Mouse (Mus musculus): ENCODE data around the gene Gm13278. TPM values are rescaled to one million over a fixed set of nuclear protein-coding genes. Genes with fewer than 3 reads are reported as not detected.
A peak's percentile ranks its signal among the peaks of the same experiment; 100 is the strongest.
"Not testable (repeated sequence)": the region's sequence is repeated elsewhere in the genome, so short reads cannot be mapped to it uniquely, and the experiment has no call there.

Gene Gm13278
- total RNA-seq, 1 experiment from 2014 or later = not detected

DNA sequence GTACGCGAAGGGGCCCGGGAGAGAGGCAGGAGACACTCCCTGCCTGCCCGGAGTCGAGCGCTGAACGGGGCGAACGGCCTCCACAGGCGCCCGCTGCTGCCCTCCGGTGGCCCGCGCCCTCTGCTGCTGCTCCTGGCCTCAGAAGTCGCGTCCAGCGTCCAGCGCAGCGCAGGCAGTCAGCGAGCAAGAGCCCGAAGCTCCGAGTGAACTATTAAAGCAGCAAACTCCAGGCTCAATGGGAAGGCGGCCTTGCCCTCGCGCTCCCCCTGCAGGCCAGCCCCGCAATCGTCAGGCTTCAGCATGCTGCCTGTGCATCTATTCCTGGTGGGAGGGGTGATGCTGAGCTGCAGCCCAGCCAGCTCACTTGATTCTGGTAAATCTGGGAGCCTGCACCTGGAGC is 5.9 kb upstream of the Gm13278 start, which contains the start of gene Gm13276:
Gene Gm13276 (plus strand): TSS at position 301 of the 400 bp plus-strand sequence.
- not testable (repeated sequence) for ATAC-seq (replicated peaks; ENCODE audit: low read depth, poor library complexity, severe bottlenecking)

DNA sequence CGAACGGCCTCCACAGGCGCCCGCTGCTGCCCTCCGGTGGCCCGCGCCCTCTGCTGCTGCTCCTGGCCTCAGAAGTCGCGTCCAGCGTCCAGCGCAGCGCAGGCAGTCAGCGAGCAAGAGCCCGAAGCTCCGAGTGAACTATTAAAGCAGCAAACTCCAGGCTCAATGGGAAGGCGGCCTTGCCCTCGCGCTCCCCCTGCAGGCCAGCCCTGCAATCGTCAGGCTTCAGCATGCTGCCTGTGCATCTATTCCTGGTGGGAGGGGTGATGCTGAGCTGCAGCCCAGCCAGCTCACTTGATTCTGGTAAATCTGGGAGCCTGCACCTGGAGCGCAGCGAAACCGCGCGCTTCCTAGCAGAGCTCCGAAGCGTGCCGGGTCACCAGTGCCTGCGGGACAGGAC is 2.9 kb upstream of the Gm13278 start, which contains the start of gene Gm13277:
Gene Gm13277 (plus strand): TSS at position 231 of the 400 bp plus-strand sequence.
- not testable (repeated sequence) for ATAC-seq (replicated peaks; ENCODE audit: low read depth, poor library complexity, severe bottlenecking)

DNA sequence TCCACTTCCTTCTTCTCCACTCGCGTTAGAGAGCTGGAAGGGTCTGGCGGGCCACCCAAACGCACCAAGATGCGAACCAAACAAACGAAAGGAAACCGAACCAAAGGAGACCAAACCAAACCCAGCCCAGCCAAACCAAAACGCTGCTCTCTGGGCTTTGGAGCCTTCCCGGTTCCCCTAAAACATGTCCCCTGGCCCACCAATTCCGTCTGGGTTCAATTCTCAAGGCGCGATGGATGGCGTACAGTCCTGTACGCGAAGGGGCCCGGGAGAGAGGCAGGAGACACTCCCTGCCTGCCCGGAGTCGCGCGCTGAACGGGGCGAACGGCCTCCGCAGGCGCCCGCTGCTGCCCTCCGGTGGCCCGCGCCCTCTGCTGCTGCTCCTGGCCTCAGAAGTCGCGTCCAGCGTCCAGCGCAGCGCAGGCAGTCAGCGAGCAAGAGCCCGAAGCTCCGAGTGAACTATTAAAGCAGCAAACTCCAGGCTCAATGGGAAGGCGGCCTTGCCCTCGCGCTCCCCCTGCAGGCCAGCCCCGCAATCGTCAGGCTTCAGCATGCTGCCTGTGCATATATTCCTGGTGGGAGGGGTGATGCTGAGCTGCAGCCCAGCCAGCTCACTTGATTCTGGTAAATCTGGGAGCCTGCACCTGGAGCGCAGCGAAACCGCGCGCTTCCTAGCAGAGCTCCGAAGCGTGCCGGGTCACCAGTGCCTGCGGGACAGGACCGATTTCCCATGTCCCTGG is 2.8 kb downstream of the Gm13278 start, which contains the start of gene Gm13275:
Gene Gm13275 (plus strand): TSS at position 552 of the 740 bp plus-strand sequence.
- not testable (repeated sequence) for ATAC-seq (replicated peaks; ENCODE audit: low read depth, poor library complexity, severe bottlenecking)

DNA sequence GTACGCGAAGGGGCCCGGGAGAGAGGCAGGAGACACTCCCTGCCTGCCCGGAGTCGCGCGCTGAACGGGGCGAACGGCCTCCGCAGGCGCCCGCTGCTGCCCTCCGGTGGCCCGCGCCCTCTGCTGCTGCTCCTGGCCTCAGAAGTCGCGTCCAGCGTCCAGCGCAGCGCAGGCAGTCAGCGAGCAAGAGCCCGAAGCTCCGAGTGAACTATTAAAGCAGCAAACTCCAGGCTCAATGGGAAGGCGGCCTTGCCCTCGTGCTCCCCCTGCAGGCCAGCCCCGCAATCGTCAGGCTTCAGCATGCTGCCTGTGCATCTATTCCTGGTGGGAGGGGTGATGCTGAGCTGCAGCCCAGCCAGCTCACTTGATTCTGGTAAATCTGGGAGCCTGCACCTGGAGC is 5.7 kb downstream of the Gm13278 start, which contains the start of gene Gm13279:
Gene Gm13279 (plus strand): TSS at position 301 of the 400 bp plus-strand sequence.
- not testable (repeated sequence) for ATAC-seq (replicated peaks; ENCODE audit: low read depth, poor library complexity, severe bottlenecking)

DNA sequence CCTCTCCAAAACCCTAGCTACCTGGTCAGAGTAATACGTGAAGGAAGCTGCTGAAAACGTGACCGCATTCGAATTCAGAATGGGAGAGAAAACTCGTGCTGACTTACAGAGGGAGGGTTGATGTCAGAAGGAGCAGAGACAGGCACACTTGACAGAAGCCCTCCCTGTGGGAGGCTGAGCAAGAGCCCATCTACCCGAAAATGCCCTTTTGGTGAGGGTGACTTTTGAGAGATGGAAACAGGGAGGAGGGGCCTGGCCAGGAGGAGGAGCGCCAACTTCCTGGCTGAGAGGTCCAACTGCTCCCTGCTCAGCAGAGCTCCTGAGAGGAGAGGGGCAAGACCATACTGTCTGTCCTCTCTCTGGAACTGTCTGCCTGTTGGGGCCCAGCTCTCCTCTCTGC is 8.0 kb downstream of the Gm13278 start, which contains the start of gene Gm13285:
Gene Gm13285 (plus strand): TSS at position 301 of the 400 bp plus-strand sequence.
- ATAC-seq (replicated peaks; ENCODE audit: low read depth, poor library complexity, severe bottlenecking) = not testable (repeated sequence)

DNA sequence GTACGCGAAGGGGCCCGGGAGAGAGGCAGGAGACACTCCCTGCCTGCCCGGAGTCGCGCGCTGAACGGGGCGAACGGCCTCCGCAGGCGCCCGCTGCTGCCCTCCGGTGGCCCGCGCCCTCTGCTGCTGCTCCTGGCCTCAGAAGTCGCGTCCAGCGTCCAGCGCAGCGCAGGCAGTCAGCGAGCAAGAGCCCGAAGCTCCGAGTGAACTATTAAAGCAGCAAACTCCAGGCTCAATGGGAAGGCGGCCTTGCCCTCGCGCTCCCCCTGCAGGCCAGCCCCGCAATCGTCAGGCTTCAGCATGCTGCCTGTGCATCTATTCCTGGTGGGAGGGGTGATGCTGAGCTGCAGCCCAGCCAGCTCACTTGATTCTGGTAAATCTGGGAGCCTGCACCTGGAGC is 11.6 kb downstream of the Gm13278 start, which contains the start of gene Gm13287:
Gene Gm13287 (plus strand): TSS at position 301 of the 400 bp plus-strand sequence.
- ATAC-seq (replicated peaks; ENCODE audit: low read depth, poor library complexity, severe bottlenecking) = not testable (repeated sequence)

DNA sequence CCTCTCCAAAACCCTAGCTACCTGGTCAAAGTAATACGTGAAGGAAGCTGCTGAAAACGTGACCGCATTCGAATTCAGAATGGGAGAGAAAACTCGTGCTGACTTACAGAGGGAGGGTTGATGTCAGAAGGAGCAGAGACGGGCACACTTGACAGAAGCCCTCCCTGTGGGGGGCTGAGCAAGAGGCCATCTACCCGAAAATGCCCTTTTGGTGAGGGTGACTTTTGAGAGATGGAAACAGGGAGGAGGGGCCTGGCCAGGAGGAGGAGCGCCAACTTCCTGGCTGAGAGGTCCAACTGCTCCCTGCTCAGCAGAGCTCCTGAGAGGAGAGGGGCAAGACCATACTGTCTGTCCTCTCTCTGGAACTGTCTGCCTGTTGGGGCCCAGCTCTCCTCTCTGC is 13.9 kb downstream of the Gm13278 start, which contains the start of gene Gm13288:
Gene Gm13288 (plus strand): TSS at position 301 of the 400 bp plus-strand sequence.
- not testable (repeated sequence) for ATAC-seq (replicated peaks; ENCODE audit: low read depth, poor library complexity, severe bottlenecking)

DNA sequence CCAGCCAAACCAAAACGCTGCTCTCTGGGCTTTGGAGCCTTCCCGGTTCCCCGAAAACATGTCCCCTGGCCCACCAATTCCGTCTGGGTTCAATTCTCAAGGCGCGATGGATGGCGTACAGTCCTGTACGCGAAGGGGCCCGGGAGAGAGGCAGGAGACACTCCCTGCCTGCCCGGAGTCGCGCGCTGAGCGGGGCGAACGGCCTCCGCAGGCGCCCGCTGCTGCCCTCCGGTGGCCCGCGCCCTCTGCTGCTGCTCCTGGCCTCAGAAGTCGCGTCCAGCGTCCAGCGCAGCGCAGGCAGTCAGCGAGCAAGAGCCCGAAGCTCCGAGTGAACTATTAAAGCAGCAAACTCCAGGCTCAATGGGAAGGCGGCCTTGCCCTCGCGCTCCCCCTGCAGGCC is 14.4 kb downstream of the Gm13278 start:
- not testable (repeated sequence) for ATAC-seq (replicated peaks; ENCODE audit: low read depth, poor library complexity, severe bottlenecking)

DNA sequence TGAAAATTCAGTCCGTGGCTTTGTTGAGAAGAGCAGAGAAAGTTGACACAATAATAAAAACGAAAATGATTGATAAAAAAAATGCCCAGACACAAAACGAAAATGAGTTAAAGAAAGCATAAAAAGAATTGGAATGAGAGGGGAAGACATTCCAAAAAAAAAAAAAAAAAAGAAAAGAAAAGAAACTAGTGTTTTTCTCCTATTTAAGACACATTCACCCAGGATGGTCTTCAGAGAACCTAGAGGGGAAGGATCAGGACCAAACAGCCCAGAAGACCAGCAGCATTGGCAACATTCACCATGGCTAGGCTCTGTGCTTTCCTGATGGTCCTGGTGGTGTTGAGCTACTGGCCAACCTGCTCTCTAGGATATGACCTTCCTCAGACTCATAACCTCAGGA is 24.6 kb downstream of the Gm13278 start, which contains the start of gene Ifna7:
Gene Ifna7 (plus strand): TSS at position 301 of the 400 bp plus-strand sequence.
- ATAC-seq (replicated peaks; ENCODE audit: low read depth, poor library complexity, severe bottlenecking) = no peak

DNA sequence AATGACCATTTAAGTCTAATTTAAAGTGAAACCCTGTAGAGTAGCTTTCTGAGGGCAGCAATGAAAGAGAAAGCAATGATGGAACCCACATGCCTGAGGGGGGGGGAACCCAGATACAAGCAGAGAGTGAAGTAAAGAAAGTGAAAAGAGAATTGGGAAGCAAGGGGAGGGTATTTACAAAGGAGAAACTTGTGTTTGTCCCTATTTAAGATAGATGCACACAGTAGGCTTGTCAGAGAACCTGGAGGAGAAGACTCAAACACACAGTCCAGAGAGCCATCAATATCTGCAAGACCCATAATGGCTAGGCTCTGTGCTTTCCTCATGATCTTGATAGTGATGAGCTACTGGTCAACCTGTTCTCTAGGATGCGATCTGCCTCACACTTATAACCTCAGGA is 28.3 kb downstream of the Gm13278 start, which contains the start of gene Ifna11:
Gene Ifna11 (plus strand): TSS at position 301 of the 400 bp plus-strand sequence.
- ATAC-seq (replicated peaks; ENCODE audit: low read depth, poor library complexity, severe bottlenecking) = no peak

DNA sequence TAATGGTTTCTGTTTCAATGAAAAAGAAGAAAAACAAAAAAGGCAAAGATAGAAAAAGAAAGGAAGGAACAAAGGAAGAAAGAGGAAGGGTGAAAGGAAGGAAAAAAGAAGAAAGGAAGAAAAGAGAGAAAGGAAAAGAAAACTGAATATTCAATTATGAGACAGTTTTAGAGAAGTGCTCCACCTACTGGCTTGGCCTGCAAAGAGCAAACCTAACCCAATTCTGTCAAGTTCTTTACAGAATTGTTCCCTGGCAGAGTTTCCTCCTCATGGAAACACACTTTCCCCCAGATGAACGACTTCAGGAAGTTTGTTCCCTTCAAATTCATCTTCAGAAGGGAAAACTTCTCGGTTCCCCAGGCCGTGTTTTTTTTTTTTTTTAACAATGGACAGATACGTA is 31.6 kb downstream of the Gm13278 start:
- no peak for ATAC-seq (replicated peaks; ENCODE audit: low read depth, poor library complexity, severe bottlenecking)

DNA sequence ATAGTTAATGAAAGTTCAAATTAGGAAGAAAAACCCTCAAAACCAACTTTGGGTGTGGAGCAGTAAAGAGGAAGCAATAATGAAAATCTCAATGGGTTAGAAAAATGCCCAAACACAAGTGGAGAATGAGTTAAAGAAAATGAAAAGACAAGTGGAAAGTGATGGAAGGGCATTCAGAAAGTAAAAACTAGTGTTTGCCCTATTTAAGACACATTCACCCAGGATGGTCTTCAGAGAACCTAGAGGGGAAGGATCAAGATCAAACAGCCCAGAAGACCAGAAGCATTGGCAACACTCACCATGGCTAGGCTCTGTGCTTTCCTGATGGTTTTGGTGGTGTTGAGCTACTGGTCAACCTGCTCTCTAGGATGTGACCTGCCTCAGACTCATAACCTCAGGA is 35.8 kb downstream of the Gm13278 start, which contains the start of gene Ifna6:
Gene Ifna6 (plus strand): TSS at position 301 of the 400 bp plus-strand sequence.
- not testable (repeated sequence) for ATAC-seq (replicated peaks; ENCODE audit: low read depth, poor library complexity, severe bottlenecking)

DNA sequence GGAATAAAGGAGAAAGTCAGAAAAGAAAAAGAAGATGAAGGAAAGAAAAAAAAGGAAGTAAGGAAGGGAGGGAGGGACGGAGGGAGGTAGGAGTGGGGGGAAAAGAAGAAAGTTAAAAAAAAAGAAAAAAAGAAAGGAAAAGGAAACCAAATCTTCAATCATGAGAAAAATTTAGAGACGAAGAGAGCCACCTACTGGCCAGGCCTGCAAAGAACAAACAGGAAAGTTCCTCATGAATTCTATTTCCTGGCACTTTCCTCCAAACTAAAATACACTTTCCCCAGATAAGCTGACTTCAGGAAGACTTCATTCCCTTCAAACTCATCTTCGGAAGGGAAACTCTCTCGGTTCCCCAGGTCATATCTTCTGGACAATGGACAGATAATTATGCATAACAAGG is 39.2 kb downstream of the Gm13278 start:
- no peak; the same call in 1 of the 2 replicates for ATAC-seq (replicated peaks; ENCODE audit: low read depth, poor library complexity, severe bottlenecking)

DNA sequence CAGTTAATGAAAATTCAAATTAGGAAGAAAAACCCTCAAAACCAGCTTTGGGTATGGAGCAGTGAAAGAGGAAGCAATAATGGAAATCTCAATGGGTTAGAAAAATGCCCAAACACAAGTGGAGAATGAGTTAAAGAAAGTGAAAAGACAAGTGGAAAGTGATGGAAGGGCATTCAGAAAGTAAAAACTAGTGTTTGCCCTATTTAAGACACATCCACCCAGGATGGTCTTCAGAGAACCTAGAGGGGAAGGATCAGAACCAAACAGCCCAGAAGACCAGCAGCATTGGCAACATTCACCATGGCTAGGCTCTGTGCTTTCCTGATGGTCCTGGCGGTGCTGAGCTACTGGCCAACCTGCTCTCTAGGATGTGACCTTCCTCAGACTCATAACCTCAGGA is 43.9 kb downstream of the Gm13278 start, which contains the start of gene Ifna5:
Gene Ifna5 (plus strand): TSS at position 301 of the 400 bp plus-strand sequence.
- ATAC-seq (replicated peaks; ENCODE audit: low read depth, poor library complexity, severe bottlenecking) = not testable (repeated sequence)

DNA sequence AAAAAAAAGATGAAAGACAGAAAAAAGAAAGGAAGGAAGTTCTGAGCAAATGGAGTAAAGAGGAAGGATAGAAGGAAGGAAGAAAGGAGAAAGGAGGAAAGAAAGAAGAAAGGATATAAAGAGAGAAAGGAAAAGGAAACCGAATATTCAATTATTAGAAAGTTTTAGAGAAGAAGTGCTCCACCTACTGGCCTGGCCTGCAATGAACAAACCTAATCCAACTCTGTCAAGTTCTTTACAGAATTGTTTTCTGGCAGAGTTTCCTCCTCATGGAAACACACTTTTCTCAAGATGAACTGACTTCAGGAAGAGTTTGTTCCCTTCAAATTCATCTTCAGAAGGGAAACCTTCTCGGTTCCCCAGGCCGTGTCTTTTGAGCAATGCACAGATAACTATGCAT is 47.5 kb downstream of the Gm13278 start:
- 0 out of 2 replicates have a peak, but pooled peaks have one; percentile 45 for ATAC-seq (replicated peaks; ENCODE audit: low read depth, poor library complexity, severe bottlenecking)

DNA sequence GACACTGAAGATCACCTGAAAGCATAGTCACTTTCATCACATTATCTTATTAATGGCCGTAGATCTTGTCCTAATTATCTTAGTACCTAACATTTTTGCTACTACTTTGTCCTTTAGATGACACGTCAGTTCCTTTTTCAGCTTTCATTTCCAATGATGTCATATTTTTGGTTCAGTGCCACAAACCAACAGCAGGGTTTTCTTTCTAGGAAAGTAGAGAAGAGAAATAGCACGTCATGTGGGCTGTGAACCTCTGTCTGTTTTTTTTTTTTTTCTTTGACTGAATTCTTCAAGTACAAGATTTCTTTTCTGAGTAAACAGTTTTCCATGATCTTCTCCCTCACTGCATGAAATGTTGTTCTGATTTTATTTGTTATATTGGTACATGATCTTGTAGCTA is 48.7 kb downstream of the Gm13278 start:
- 0 out of 2 replicates have a peak, but pooled peaks have one; percentile 25 for ATAC-seq (replicated peaks; ENCODE audit: low read depth, poor library complexity, severe bottlenecking)

DNA sequence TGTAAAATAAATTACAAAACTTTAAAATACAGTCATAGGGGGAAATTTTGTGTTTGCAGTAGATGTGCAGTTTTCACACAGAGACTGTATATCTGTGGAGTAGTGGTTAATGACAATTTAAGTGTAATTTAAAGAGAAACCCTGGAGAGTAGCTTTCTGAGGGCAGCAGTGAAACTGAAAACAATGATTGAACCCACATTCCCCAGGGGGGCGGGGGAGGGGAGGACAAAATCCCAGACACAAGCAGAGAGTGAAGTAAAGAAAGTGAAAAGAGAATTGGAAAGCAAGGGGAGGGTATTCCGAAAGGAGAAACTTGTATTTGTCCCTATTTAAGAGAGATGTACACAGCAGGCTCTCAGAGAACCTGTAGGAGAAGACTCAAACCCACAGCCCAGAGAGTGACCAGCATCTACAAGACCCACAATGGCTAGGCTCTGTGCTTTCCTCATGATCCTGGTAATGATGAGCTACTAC is 50.1 kb downstream of the Gm13278 start, which contains the start of gene Ifna4:
Gene Ifna4 (plus strand): TSS at position 424 of the 474 bp plus-strand sequence.
- no peak for ATAC-seq (replicated peaks; ENCODE audit: low read depth, poor library complexity, severe bottlenecking)
